Mouse (Mus musculus) embryo, embryonic 11.5 days (tissue): ENCODE results near the gene Ccdc82.

ENCODE experiments used
- DNase-seq: peaks from one replicate; pipeline ENCODE4 v3.0.0-alpha.2; 2012; ENCODE audit warnings: low read depth, low spot score

Ccdc82 gene

GRCm38 (mm10) chr9:13246815-13247638, at the start of gene Ccdc82:
TSS of gene Ccdc82 (plus strand) at chr9:13246955.
- peak; percentile 86 for DNase-seq

DNA sequence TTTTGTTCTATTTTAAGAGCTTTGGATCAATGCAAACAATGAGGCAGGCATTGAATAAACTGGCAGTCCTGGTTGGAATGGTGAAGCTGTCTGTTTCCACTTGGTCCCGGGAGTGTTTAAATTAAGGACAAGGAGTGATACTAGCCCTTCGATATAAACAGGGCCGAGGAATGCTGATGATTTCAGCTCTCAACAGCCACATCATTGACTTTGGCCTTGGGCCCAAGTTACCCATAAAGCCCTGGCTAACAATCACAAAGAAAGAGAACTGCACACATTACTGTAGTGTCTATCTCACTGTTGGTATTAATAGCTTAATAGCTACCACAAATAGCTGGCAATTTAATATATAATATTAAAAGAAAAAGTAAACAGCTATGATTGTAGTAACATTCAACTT, 46.7 kb upstream of the Ccdc82 start:
- DNase-seq = no peak

DNA sequence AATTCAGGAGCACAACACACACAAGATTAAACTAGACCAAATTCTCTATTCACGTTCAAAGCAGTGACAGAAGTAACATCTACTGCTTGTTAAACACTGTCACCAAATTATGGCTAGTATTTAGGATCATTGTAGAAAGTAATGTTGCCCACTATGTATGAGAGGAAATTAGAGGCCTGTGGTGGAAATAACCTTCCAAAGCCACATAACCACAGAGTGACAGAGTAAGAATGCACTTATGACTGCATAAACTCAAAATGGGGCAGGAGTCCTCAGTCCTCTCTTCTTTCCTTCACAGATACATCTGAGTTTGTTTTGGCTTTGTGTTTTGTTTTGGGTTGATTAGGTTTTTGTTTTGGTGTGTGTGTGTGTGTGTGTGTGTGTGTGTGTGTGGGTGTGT, 43.6 kb upstream of the Ccdc82 start:
- DNase-seq = no peak

- no peak for DNase-seq
Measured at GRCm38 (mm10) chr9:13203681-13204080, 43.1 kb upstream of the Ccdc82 start.

DNA sequence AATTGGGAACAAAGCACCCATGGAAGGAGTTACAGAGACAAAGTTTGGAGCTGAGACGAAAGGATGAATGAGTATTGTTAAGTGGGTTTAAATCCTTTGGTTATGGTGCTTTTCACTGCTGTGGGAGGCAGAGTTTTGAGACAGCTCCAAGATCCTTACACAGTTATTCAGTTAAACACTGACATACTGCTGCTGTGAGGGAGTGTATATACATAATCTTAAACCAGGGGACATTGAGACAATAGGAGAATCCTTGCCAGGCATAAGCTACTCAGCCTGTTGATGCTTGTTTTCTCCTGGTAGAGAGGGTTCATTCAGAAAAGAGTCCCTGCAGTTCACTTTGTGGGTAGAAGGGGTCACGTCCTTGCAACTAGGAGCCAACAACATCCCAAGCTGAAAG, 40.4 kb upstream of the Ccdc82 start:
- DNase-seq = no peak

- no peak for DNase-seq
Measured at GRCm38 (mm10) chr9:13225872-13226271, 20.9 kb upstream of the Ccdc82 start.

GRCm38 (mm10) chr9:13230553-13230952, 16.2 kb upstream of the Ccdc82 start:
- no peak for DNase-seq

GRCm38 (mm10) chr9:13231545-13232216, 15.1 kb upstream of the Ccdc82 start:
- peak; percentile 36 for DNase-seq

- DNase-seq = peak; percentile 16
Measured at GRCm38 (mm10) chr9:13242321-13242720, 4.4 kb upstream of the Ccdc82 start.

- DNase-seq = peak; percentile 8
Measured at GRCm38 (mm10) chr9:13245481-13245880, 1.3 kb upstream of the Ccdc82 start, which contains the start of gene Jrkl. TSS of gene Jrkl (minus strand) at chr9:13245829.

DNA sequence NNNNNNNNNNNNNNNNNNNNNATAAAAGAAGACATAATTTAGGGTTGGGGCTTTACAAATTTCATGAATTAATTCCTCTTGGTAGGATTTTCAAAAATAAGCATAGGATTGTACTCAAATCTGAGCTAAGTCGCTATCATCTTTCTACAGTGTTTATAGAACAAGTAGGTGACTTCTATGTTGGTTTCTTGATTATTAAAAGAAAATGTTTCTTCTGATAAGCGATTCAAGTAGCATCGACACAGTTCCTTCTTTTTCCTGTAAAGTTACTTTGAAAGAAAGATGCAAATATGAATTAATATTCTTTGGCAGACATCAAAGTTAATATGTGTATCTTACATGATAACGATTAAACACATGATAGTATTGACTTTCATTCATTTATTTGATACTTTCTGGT, 1.3 kb downstream of the Ccdc82 start:
- DNase-seq = no peak

GRCm38 (mm10) chr9:13251251-13251650, 4.5 kb downstream of the Ccdc82 start:
- DNase-seq = no peak

GRCm38 (mm10) chr9:13256726-13257125, 10.0 kb downstream of the Ccdc82 start:
- DNase-seq = no peak

GRCm38 (mm10) chr9:13258173-13258572, 11.4 kb downstream of the Ccdc82 start:
- no peak for DNase-seq

- no peak for DNase-seq
Measured at GRCm38 (mm10) chr9:13260980-13261379, 14.2 kb downstream of the Ccdc82 start.

DNA sequence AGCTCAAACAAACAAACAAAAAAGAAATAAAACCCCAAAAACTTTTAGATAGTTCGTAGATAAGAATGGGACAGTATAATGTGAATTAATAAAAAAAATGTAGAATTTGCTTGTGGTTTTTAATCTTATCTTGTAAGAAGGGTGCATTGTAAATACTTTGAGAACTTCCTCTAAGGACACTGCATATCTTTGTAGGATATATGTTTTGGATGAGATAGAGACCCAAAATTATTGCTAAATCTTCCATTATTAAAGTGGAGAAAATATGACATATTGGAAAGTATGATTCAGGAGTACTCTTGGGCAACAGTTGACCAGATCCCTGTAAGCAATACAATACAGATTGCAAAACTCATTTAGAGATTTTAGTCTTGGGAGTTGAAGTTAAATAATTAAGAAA, 26.5 kb downstream of the Ccdc82 start:
- DNase-seq = no peak

GRCm38 (mm10) chr9:13287482-13287881, 40.7 kb downstream of the Ccdc82 start:
- no peak for DNase-seq

GRCm38 (mm10) chr9:13296274-13297121, 49.7 kb downstream of the Ccdc82 start:
- DNase-seq = peak; percentile 80

- no peak for DNase-seq
Measured at GRCm38 (mm10) chr9:13297122-13297667, 50.4 kb downstream of the Ccdc82 start.

GRCm38 (mm10) chr9:13297668-13298512, 51.1 kb downstream of the Ccdc82 start, which contains the start of gene Maml2:
TSS of gene Maml2 (plus strand) at chr9:13297957.
- peak; percentile 31 for DNase-seq

GRCm38 (mm10) chr9:13298513-13298878, 51.7 kb downstream of the Ccdc82 start:
- no peak for DNase-seq
